In genomic region chr19:10688537-10689352, GRCm38 (mm10) we compare ENCODE assay signal across 8 mouse cellular contexts. TPM values are rescaled to one million over a fixed set of nuclear protein-coding genes. Genes with fewer than 3 reads are reported as not detected.
A peak's percentile ranks its signal among the peaks of the same experiment; 100 is the strongest.
DNase-seq lines count a peak whose midpoint lies in the region; ATAC-seq lines count a peak whose summit lies in the region.

Gene Vps37c (plus strand): TSS chr19:10688735.

- peak; percentile 87 for DNase-seq in T-cell, adult 2 months (ENCODE audit: low spot score)
- DNase-seq in cerebellum, postnatal 36 days: peak; percentile 97 to 98
- DNase-seq in gastrocnemius, adult 18-20 months (ENCODE audit: low spot score): peak; percentile 94
- peak; percentile 94 to 97 for DNase-seq in left cerebral cortex, adult 18-20 months (ENCODE audit: low spot score in 2 of 2)
- peak; percentile 93 for DNase-seq in right cerebral cortex, adult 18-20 months
- DNase-seq in urinary bladder, postnatal 10 days (ENCODE audit: low spot score): peak; percentile 83

- peak within 1 kb of the TSS; percentile 87 for H3K9ac ChIP-seq in hindbrain, embryonic 16.5 days (ENCODE audit: low read depth, low read length)

- no peaks in the 10 kb centered on the region for H3K9me3 ChIP-seq in hindbrain, embryonic 16.5 days (ENCODE audit: control insufficient read depth, low read length)

- WGBS in hindbrain, embryonic 16.5 days: under 1% methylated on average over 58 of the region's 74 CpGs
- under 1% methylated on average over 74 of the region's 74 CpGs for WGBS in macrophage (ENCODE audit: missing documents)

- H3K27me3 ChIP-seq in hindbrain, embryonic 16.5 days (replicated peaks; ENCODE audit: control insufficient read depth, insufficient read depth, low read length): no peaks in the 10 kb centered on the region

- H3K4me1 ChIP-seq in hindbrain, embryonic 16.5 days (ENCODE audit: control insufficient read depth, insufficient read depth, low read depth, low read length): peaks cover 23% of the 10 kb centered on the region

- H3K27ac ChIP-seq in hindbrain, embryonic 16.5 days (ENCODE audit: low read depth, low read length): peak within 1 kb of the TSS; percentile 94
- H3K27ac ChIP-seq in macrophage: peak within 1 kb of the TSS; percentile 67

- H3K4me3 ChIP-seq in hindbrain, embryonic 16.5 days (ENCODE audit: low read length): peak within 1 kb of the TSS; percentile 70
- peak within 1 kb of the TSS; percentile 64 for H3K4me3 ChIP-seq in macrophage (ENCODE audit: inconsistent target)

- H3K79me2 ChIP-seq in macrophage (ENCODE audit: inconsistent target): peaks cover 46% of the 10 kb centered on the region

- H3K36me3 ChIP-seq in hindbrain, embryonic 16.5 days (ENCODE audit: control insufficient read depth, insufficient read depth, low read length): no peaks in the 10 kb centered on the region
- H3K36me3 ChIP-seq in macrophage (ENCODE audit: inconsistent target): no peaks in the 10 kb centered on the region

- ATAC-seq in hindbrain, embryonic 16.5 days: peak; percentile 90

- H3K4me2 ChIP-seq in hindbrain, embryonic 16.5 days (ENCODE audit: low read length): peak within 1 kb of the TSS; percentile 73

RNA-seq across cellular contexts. Expression of gene Vps37c, which starts in this region (rescaled TPM):
- 10 to 100 TPM; 21.3 to 28.5 TPM for total RNA-seq in gastrocnemius, adult 18-20 months (2021)
- 27.7 and 35.0 TPM in 2 replicates for polyA plus RNA-seq in hindbrain, embryonic 16.5 days (2015; fragmentation: Nextera tagmentation; extraction: Ambion mirVana)
- total RNA-seq in left cerebral cortex, adult 18-20 months (2021): 10 to 100 TPM; 21.7 to 25.8 TPM
- 10 to 100 TPM; 22.0 to 98.5 (median 51.0) TPM for total RNA-seq in macrophage (2018; cell fraction: chromatin; rRNA removed)
- 10 to 100 TPM; 31.2 to 89.7 (median 39.5) TPM for total RNA-seq in macrophage (2018; cell fraction: cytosol; rRNA removed)
- 100 to 1,000 TPM in 3 of 26 experiments, 10 to 100 TPM in 23; 32.5 to 115 (median 71.0) TPM for total RNA-seq in macrophage (2018; cell fraction: nucleus; rRNA removed)
- polyA plus RNA-seq in macrophage (2018): 24.0 to 32.2 TPM (median 24.1 TPM) in 3 replicates

Comparison
In these comparisons a context has a peak if more than half of its experiments do, and no peak if none do; other contexts are left out.
1. Peak in every context shown above with its lines: DNase-seq, ATAC-seq, H3K4me3 ChIP-seq and H3K27ac ChIP-seq.